Mouse (Mus musculus): Measurements from ENCODE around the gene Sowaha. TPM values are rescaled to one million over a fixed set of nuclear protein-coding genes. Genes with fewer than 3 reads are reported as not detected.

The Sowaha gene
- polyA plus RNA-seq, 1 experiment from 2014 or later = 0.42 TPM

DNA sequence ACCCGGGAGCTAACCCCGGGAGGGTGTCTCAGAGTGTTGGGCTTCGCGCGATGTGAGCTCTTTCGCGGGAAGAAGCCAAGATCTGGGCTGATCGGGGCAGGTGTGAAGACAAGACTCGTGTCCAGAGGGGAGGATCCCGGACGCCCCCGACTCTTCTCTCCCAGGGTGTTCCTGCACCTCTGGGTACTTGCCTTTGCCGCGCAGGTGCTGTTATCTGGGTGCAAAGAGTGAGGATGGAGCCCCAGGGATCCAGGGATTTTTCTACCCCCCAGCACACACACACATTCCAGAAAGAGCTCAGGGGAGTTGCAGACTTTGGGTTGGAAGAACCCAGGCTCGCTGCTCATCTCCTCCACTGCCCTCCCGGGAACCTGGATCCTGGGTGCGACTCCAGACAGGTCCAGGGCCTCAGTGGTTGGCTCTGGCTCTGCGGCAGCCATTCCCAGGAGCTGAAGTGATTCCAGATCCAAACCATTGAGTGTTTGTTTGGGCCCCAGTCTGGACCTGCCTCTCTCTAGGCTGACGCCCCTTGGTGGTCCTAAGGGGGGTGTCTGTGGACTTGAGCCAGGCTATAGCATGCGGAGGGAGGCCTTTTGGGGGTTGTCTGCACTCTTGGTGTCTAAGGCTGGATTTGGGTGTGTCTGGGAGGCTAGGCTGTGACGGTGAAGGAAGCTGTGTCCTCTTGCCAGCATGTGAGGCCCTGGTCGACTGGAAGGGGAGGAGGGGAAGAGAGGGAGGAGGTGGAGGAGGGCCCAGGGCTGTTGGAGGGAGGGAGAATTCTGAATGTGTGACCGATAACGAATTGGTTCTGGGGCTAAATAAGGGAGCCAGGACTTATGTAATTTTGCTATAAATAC, 40.3 kb upstream of the Sowaha start:
- WGBS = 3% methylated on average over 24 of the region's 24 CpGs
- Histone ChIP-seq H3K27me3 (peaks cover 17% of the 10 kb centered on the region), H3K9ac (replicated peaks) (peak overlapping the region; percentile 87), H3K4me1 (replicated peaks) (peaks cover 29% of the 10 kb centered on the region), H3K27ac (peak overlapping the region; percentile 30; the same call in 1 of the 2 replicates), H3K4me2 (replicated peaks) (peak overlapping the region; percentile 78), H3K36me3 (no peaks in the 10 kb centered on the region), H3K9me3 (no peaks in the 10 kb centered on the region), H3K4me3 (replicated peaks) (peak overlapping the region; percentile 75)
- ATAC-seq = peak; percentile 44

DNA sequence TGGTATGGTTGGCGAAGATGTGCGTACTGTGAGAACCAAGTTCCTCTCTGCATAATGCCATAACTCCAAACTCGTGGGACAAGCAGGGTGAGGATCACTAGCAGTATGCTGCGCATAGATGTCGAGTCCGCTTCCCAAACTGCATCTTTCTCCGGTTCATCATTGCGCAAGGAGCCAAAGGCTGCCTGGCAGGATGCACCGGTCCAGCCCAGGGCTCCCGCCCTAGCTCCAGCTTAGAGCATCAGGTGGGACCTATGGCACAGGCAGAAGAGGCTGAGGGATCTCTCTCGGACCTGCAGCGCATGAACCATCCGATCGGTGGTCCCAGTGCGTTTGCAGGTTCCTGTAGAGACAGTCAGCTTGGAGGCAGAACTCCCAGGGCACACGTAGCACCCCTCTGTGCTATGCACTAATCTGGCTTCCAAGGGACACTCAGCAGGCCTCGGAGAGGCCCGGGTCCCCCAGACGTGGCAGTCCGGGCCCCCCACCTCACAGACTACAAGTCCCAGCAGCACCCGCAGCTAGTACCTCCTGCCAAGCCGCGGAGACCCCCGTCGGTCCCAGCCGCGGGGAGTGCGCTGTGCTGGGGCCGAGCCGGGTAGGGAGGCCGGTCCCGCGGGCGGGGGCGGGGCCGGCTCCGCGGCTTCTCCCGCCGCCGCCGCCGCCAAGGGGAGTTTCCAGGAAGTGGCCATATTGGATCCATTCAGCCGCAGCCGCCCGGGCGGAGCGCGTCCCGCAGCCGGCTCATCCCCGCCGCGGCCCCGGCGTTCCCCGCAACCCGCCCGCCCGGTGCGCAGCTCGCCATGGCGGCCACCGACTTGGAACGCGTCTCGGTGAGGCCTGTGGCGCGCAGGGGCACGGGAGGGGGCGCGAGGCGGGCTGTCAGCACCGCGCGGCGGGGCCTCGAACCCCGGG, 39.4 kb upstream of the Sowaha start, which contains the start of gene Sept8:
Sept8 (plus strand) TSS at position 51 of the 915 bp plus-strand sequence.
- peak within 1 kb of the TSS; percentile 75 for H3K4me3 ChIP-seq (replicated peaks)
- peak within 1 kb of the TSS; percentile 30; the same call in 1 of the 2 replicates for H3K27ac ChIP-seq
- peaks cover 29% of the 10 kb centered on the region for H3K4me1 ChIP-seq (replicated peaks)
- peak; percentile 89 for ATAC-seq
- peaks cover 17% of the 10 kb centered on the region for H3K27me3 ChIP-seq
- 4% methylated on average over 72 of the region's 79 CpGs for WGBS
- no peaks in the 10 kb centered on the region for H3K9me3 ChIP-seq
- H3K9ac ChIP-seq (replicated peaks) = peak within 1 kb of the TSS; percentile 87
- H3K4me2 ChIP-seq (replicated peaks) = peak within 1 kb of the TSS; percentile 78
- H3K36me3 ChIP-seq = no peaks in the 10 kb centered on the region

GRCm38 (mm10) chr11:53518759-53519158, 38.7 kb upstream of the Sowaha start:
- ATAC-seq = no peak
- Histone ChIP-seq H3K4me1 (replicated peaks) (peaks cover 25% of the 10 kb centered on the region), H3K36me3 (no peaks in the 10 kb centered on the region), H3K4me3 (replicated peaks) (no peak overlapping the region), H3K27me3 (peaks cover 17% of the 10 kb centered on the region), H3K4me2 (replicated peaks) (no peak overlapping the region), H3K9ac (replicated peaks) (no peak overlapping the region), H3K27ac (no peak overlapping the region), H3K9me3 (no peaks in the 10 kb centered on the region)
- WGBS = 56% methylated on average over 5 of the region's 5 CpGs

DNA sequence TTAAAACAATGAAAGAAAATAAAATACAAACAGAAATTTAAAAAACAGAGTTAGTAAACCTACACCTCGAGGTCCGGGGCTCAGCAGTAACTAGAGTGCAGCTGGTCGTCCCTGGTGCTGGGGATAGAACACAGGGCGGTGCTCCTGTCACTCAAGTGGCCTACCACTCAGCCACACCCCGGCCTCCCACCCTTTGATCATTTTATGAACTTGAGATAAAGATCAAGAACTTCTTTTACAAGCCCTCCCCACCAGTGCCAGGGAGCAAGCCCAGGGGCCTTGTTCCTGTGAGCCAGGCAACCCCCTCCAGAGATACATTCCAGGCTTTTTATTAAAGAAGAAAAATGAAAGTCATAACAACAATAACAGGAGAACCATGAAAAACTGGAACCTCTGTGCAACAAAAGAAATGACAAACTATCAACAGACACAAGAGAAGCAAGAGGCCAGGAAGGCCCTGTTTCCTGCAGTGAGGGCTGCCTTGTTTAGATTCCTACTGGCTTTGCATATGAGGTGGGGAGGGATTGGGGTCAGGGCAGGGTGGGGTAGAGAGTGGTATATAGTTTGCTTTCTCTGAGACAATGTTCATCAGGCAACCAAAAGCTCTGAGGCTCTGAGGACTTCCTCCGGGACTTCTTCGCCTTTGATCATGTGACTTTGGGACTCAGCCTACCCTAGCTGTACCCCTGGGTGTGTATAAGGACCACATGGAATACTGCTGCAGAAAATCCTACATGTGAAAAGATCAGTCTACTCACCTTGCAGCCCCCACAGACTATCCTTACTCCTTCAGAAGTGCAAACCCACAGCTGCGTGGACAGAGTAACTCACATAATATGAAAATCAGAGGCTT, 36.9 kb upstream of the Sowaha start:
- Histone ChIP-seq H3K27ac (no peak overlapping the region), H3K9me3 (no peaks in the 10 kb centered on the region), H3K9ac (replicated peaks) (no peak overlapping the region), H3K4me2 (replicated peaks) (no peak overlapping the region), H3K4me1 (replicated peaks) (peaks cover 23% of the 10 kb centered on the region), H3K36me3 (no peaks in the 10 kb centered on the region), H3K27me3 (peaks cover 15% of the 10 kb centered on the region), H3K4me3 (replicated peaks) (no peak overlapping the region)
- WGBS = 64% methylated on average over 8 of the region's 8 CpGs
- ATAC-seq = no peak

DNA sequence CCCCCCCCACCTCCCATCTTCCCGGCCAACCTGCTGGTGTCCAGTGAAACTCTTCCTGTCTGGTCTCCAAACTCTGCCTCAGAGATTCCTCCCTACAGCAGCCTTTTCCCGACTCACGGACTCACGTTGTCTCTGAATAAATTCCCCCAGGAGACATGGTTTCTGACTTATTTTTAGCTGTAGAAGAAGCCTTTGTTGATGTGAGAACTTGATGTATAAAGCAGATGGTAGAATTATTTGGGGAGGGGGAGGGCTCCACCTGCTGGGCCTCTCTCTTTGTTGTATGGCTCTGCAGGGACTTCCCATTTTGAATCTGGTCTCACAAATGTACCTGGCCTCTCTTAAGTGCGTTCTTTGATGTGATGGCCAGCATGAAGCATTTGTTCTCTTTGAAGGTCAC, 30.3 kb upstream of the Sowaha start:
- Histone ChIP-seq H3K36me3 (no peaks in the 10 kb centered on the region), H3K27ac (no peak overlapping the region), H3K4me3 (replicated peaks) (no peak overlapping the region), H3K4me2 (replicated peaks) (no peak overlapping the region), H3K27me3 (no peaks in the 10 kb centered on the region; the same call in 1 of the 2 replicates), H3K9ac (replicated peaks) (no peak overlapping the region), H3K9me3 (no peaks in the 10 kb centered on the region), H3K4me1 (replicated peaks) (0 out of 2 replicates have a peak, but pooled peaks cover 2% of the 10 kb centered on the region)
- 71% methylated on average over 5 of the region's 5 CpGs for WGBS
- no peak for ATAC-seq

- Histone ChIP-seq H3K27me3 (no peaks in the 10 kb centered on the region), H3K4me1 (replicated peaks) (0 out of 2 replicates have a peak, but pooled peaks cover 2% of the 10 kb centered on the region), H3K27ac (no peak overlapping the region), H3K36me3 (no peaks in the 10 kb centered on the region), H3K9ac (replicated peaks) (no peak overlapping the region), H3K4me3 (replicated peaks) (no peak overlapping the region), H3K4me2 (replicated peaks) (no peak overlapping the region), H3K9me3 (no peaks in the 10 kb centered on the region)
- no peak for ATAC-seq
- 48% methylated on average over 3 of the region's 3 CpGs for WGBS
These were observed 28.5 kb upstream of the Sowaha start for GRCm38 (mm10) chr11:53508591-53508990.

- Histone ChIP-seq H3K4me1 (replicated peaks) (0 out of 2 replicates have a peak, but pooled peaks cover 2% of the 10 kb centered on the region), H3K27ac (no peak overlapping the region), H3K4me3 (replicated peaks) (no peak overlapping the region), H3K9me3 (no peaks in the 10 kb centered on the region), H3K9ac (replicated peaks) (no peak overlapping the region), H3K27me3 (0 out of 2 replicates have a peak, but pooled peaks cover 1% of the 10 kb centered on the region), H3K36me3 (no peaks in the 10 kb centered on the region), H3K4me2 (replicated peaks) (no peak overlapping the region)
- ATAC-seq = no peak
- WGBS = 69% methylated on average over 7 of the region's 7 CpGs
These were observed 28.1 kb upstream of the Sowaha start for GRCm38 (mm10) chr11:53508152-53508551.

GRCm38 (mm10) chr11:53507098-53507805, 27.2 kb upstream of the Sowaha start:
- ATAC-seq = no peak
- Histone ChIP-seq H3K9me3 (no peaks in the 10 kb centered on the region), H3K36me3 (no peaks in the 10 kb centered on the region), H3K4me1 (replicated peaks) (0 out of 2 replicates have a peak, but pooled peaks cover 2% of the 10 kb centered on the region), H3K4me2 (replicated peaks) (no peak overlapping the region), H3K9ac (replicated peaks) (no peak overlapping the region), H3K27ac (no peak overlapping the region), H3K27me3 (0 out of 2 replicates have a peak, but pooled peaks cover 3% of the 10 kb centered on the region), H3K4me3 (replicated peaks) (no peak overlapping the region)
- WGBS = 85% methylated on average over 9 of the region's 9 CpGs

DNA sequence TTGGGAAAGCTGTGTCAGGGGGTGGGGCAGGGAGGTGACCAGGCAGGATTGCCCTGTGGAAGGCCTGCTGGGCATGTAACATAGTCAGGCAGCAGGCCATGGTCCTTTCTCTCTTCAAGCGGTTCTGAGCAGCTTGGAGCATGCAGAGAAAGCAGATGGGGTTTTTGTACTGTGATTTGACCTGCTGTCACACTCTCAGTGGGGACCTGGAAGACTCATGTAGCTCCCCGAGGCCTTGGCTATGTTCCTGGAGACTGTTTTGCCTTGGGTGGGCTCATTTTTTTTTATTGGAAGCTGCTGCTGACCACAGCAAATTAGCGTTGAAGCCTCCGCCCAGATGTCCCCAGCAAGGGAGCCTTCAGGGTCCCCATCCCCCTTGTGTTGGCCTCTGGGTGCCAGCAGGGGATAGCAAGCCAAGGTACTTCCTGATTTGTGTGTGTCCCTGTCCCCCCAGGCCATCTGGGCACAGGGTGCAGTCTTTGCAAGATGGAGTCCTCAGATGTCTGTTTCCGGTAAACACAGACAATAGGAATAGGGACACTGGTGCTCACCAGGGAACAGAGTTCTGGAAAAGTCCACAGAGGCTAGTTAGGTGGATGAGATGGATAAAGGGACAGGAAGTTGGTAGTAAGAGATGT, 25.1 kb upstream of the Sowaha start:
- no peak for ATAC-seq
- H3K9me3 ChIP-seq = no peaks in the 10 kb centered on the region
- WGBS = 60% methylated on average over 5 of the region's 5 CpGs
- no peak overlapping the region for H3K27ac ChIP-seq
- H3K9ac ChIP-seq (replicated peaks) = no peak overlapping the region
- H3K4me3 ChIP-seq (replicated peaks) = no peak overlapping the region
- no peaks in the 10 kb centered on the region for H3K36me3 ChIP-seq
- peaks cover 15% of the 10 kb centered on the region for H3K27me3 ChIP-seq
- H3K4me2 ChIP-seq (replicated peaks) = no peak overlapping the region
- peaks cover 7% of the 10 kb centered on the region; the same call in 1 of the 2 replicates for H3K4me1 ChIP-seq (replicated peaks)

DNA sequence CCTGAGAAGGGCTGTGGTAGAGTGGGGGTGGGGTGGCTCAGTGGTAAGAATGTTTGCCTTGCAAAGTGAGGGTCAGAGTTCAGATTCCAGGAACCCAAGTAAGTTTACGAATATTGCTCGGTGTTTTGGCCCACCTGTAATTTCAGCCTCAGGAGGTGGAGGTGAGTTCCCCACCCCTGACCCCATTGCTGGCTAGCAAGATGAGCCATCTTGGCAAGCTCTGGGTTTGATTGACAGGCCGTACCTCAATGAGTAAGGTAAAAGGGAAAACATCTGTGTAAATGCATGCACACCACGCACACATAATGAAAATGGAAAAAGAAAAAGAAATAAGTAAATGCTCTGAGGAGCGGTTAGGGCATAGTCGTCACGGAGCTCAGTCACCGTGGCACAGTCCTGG, 24.3 kb upstream of the Sowaha start:
- Histone ChIP-seq H3K4me2 (replicated peaks) (no peak overlapping the region), H3K36me3 (no peaks in the 10 kb centered on the region), H3K27ac (no peak overlapping the region), H3K9ac (replicated peaks) (no peak overlapping the region), H3K9me3 (no peaks in the 10 kb centered on the region), H3K4me1 (replicated peaks) (peaks cover 7% of the 10 kb centered on the region; the same call in 1 of the 2 replicates), H3K4me3 (replicated peaks) (no peak overlapping the region), H3K27me3 (peaks cover 23% of the 10 kb centered on the region)
- WGBS = 94% methylated on average over 8 of the region's 8 CpGs
- ATAC-seq = no peak

All from midbrain, embryonic 13.5 days (tissue).